Mouse (Mus musculus) gastrocnemius, postnatal 25 days (tissue): ENCODE measurements around the gene Gmpr2. TPM values are rescaled to one million over a fixed set of nuclear protein-coding genes. Genes with fewer than 3 reads are reported as not detected.

Source experiments
- DNase-seq: peaks from one replicate; pipeline ENCODE4 v3.0.0; 2022
- total RNA-seq, 2 experiments: library from RNA; stranded (reverse); gene quantifications; 1 replicate in 1 of 2; 2 replicates in 1 of 2; pipeline ENCODE4 v1.2.3; 2021

Gene Gmpr2
- total RNA-seq, 2 experiments from 2014 or later, result 2.4 to 3.3 TPM

GRCm38 (mm10) chr14:55681160-55682117 is 9.7 kb downstream of the Gmpr2 start, which contains the start of gene Tinf2:
TSS of gene Tinf2 (minus strand) at chr14:55681820.
- peak; percentile 89 for DNase-seq

GRCm38 (mm10) chr14:55682118-55682493 is 10.4 kb downstream of the Gmpr2 start:
- DNase-seq, result no peak

GRCm38 (mm10) chr14:55689433-55689832 is 17.7 kb downstream of the Gmpr2 start:
- no peak for DNase-seq

- no peak for DNase-seq
Observed at GRCm38 (mm10) chr14:55697226-55697625, 25.5 kb downstream of the Gmpr2 start.

GRCm38 (mm10) chr14:55701131-55701530 is 29.4 kb downstream of the Gmpr2 start:
- DNase-seq, result no peak

GRCm38 (mm10) chr14:55702761-55703160 is 31.0 kb downstream of the Gmpr2 start:
- no peak for DNase-seq

- no peak for DNase-seq
Observed at GRCm38 (mm10) chr14:55706051-55706600, 34.4 kb downstream of the Gmpr2 start.

GRCm38 (mm10) chr14:55707397-55707796 is 35.7 kb downstream of the Gmpr2 start:
- DNase-seq, result no peak

- DNase-seq, result no peak
Observed at GRCm38 (mm10) chr14:55709509-55709908, 37.8 kb downstream of the Gmpr2 start.

GRCm38 (mm10) chr14:55711786-55712185 is 40.0 kb downstream of the Gmpr2 start:
- DNase-seq, result no peak

- peak; percentile 25 for DNase-seq
Observed at GRCm38 (mm10) chr14:55713007-55713728, 41.4 kb downstream of the Gmpr2 start.

- no peak for DNase-seq
Observed at GRCm38 (mm10) chr14:55713729-55714122, 42.0 kb downstream of the Gmpr2 start, which contains the start of gene Tgm1. TSS of gene Tgm1 (minus strand) at chr14:55713926.

GRCm38 (mm10) chr14:55714893-55715292 is 43.2 kb downstream of the Gmpr2 start:
- DNase-seq, result no peak

GRCm38 (mm10) chr14:55716271-55716670 is 44.5 kb downstream of the Gmpr2 start:
- no peak for DNase-seq

GRCm38 (mm10) chr14:55716884-55717283 is 45.1 kb downstream of the Gmpr2 start:
- DNase-seq, result no peak

GRCm38 (mm10) chr14:55719737-55720136 is 48.0 kb downstream of the Gmpr2 start:
- DNase-seq, result no peak

- DNase-seq, result no peak
Observed at GRCm38 (mm10) chr14:55720666-55721065, 48.9 kb downstream of the Gmpr2 start.

- DNase-seq, result no peak
Observed at GRCm38 (mm10) chr14:55721076-55721475, 49.3 kb downstream of the Gmpr2 start.

GRCm38 (mm10) chr14:55721700-55722437 is 50.1 kb downstream of the Gmpr2 start, which contains the start of gene Rabggta:
TSS of gene Rabggta (minus strand) at chr14:55722263.
- DNase-seq, result peak; percentile 88

GRCm38 (mm10) chr14:55722438-55722945 is 50.8 kb downstream of the Gmpr2 start:
- no peak for DNase-seq

- DNase-seq, result no peak
Observed at GRCm38 (mm10) chr14:55723433-55723832, 51.7 kb downstream of the Gmpr2 start.
